Mouse (Mus musculus) liver, postnatal 0 days (tissue): ENCODE data around the gene Myrf. TPM values are rescaled to one million over a fixed set of nuclear protein-coding genes. Genes with fewer than 3 reads are reported as not detected.
A peak's percentile ranks its signal among the peaks of the same experiment; 100 is the strongest.

Experiments
- ATAC-seq: fragments of 200-750 bp; cut with Nextera tagmentation; 2 replicates; pipeline ENCODE4 v1.8.0; 2017; ENCODE audit warnings: mild to moderate bottlenecking, moderate library complexity
- DNase-seq: peaks from one replicate; pipeline ENCODE4 v3.0.0-alpha.2; 2016
- H3K27ac ChIP-seq: fragments of 300-500 bp; sonication (generic); 2 replicates; pipeline ENCODE4 v1.5.1; 2014; ENCODE audit warnings: antibody characterized with exemption, moderate library complexity, mild to moderate bottlenecking, low read depth
- H3K27me3 ChIP-seq: fragments of 300-500 bp; sonication (generic); 2 replicates; pipeline ENCODE4 v1.6.1; 2014; ENCODE audit warnings: low read length, control low read depth, mixed read lengths; ENCODE audit not compliant: insufficient read depth
- H3K36me3 ChIP-seq: fragments of 300-500 bp; sonication (generic); replicated peaks from 2 replicates; pipeline ENCODE4 v1.6.1; 2014; ENCODE audit warnings: mild to moderate bottlenecking, control low read depth, low read length, moderate library complexity, mixed read lengths; ENCODE audit not compliant: insufficient read depth
- H3K4me1 ChIP-seq: fragments of 300-500 bp; sonication (generic); 2 replicates; pipeline ENCODE4 v1.6.1; 2014; ENCODE audit warnings: antibody characterized with exemption, mild to moderate bottlenecking, control low read depth; ENCODE audit not compliant: insufficient read depth
- H3K4me2 ChIP-seq: fragments of 300-500 bp; sonication (generic); 2 replicates; pipeline ENCODE4 v1.6.1; 2014; ENCODE audit warnings: low read depth, mild to moderate bottlenecking, low read length, moderate library complexity, mixed read lengths
- H3K4me3 ChIP-seq: fragments of 300-500 bp; sonication (generic); 2 replicates; pipeline ENCODE4 v1.5.1; 2014; ENCODE audit warnings: low read depth, low read length
- H3K9ac ChIP-seq: fragments of 300-500 bp; sonication (generic); replicated peaks from 2 replicates; pipeline ENCODE4 v1.6.1; 2014; ENCODE audit warnings: mild to moderate bottlenecking, moderate library complexity
- H3K9me3 ChIP-seq: fragments of 300-500 bp; sonication (generic); 2 replicates; pipeline ENCODE4 v1.6.1; 2016; ENCODE audit warnings: mild to moderate bottlenecking, control low read depth, low read length, mixed read lengths
- CTCF ChIP-seq: sonication (generic); IDR thresholded peaks from 2 replicates; pipeline ENCODE4 v1.5.1; 2016; ENCODE audit warnings: antibody characterized with exemption, low read depth
- EP300 ChIP-seq: IDR thresholded peaks from 2 replicates; pipeline ENCODE4 v1.6.1; 2016; ENCODE audit warnings: antibody characterized with exemption, low read depth, mild to moderate bottlenecking
- WGBS: fragments of 180-500 bp; shearing (Covaris S2); extraction: QIAGEN DNeasy Blood & Tissue Kit; methylation state at CpG from one replicate; pipeline ENCODE4 v1.1.7; 2014; ENCODE audit not compliant: insufficient replicate concordance; 5-methylcytosine and 5-hydroxymethylcytosine counted together
- polyA plus RNA-seq: library from polyadenylated mRNA; unstranded; fragments of >200 nt; fragmentation: Nextera tagmentation; extraction: Ambion mirVana; gene quantifications from 2 replicates; pipeline ENCODE4 v1.2.1, GENCODE M21; 2015

The Myrf gene
- polyA plus RNA-seq, 1 experiment from 2014 or later: 2.5 TPM

DNA sequence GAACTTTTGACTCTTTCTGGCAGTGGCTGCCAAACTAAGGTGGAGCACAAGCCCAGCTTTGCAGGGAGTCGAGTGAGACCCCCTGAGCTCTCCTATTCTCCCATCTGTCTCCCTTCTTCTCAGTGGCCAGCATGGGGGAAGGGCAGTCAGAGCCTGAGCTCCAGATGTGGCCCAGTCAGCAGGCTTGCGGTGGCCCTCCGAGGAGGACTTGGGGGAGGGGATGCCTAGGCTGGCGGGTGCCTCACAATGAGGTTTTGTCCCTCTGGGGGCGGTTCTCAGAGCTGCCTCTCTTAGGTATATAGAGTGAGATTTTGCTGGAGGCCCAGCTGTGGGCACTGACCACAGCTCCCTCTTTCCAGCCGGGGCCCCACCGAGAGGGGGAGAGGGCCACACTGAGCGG lies 2.4 kb upstream of the Myrf start:
- Histone ChIP-seq H3K4me2 (no peak overlapping the region), H3K36me3 (no peaks in the 10 kb centered on the region), H3K9me3 (no peaks in the 10 kb centered on the region), H3K9ac (no peak overlapping the region), H3K27me3 (no peaks in the 10 kb centered on the region), H3K27ac (no peak overlapping the region), H3K4me1 (peaks cover 14% of the 10 kb centered on the region), H3K4me3 (no peak overlapping the region)
- TF ChIP-seq CTCF: no peak
- TF ChIP-seq EP300: no peak
- WGBS: 39% methylated on average over 8 of the region's 8 CpGs
- ATAC-seq: no peak
- DNase-seq: no peak

DNA sequence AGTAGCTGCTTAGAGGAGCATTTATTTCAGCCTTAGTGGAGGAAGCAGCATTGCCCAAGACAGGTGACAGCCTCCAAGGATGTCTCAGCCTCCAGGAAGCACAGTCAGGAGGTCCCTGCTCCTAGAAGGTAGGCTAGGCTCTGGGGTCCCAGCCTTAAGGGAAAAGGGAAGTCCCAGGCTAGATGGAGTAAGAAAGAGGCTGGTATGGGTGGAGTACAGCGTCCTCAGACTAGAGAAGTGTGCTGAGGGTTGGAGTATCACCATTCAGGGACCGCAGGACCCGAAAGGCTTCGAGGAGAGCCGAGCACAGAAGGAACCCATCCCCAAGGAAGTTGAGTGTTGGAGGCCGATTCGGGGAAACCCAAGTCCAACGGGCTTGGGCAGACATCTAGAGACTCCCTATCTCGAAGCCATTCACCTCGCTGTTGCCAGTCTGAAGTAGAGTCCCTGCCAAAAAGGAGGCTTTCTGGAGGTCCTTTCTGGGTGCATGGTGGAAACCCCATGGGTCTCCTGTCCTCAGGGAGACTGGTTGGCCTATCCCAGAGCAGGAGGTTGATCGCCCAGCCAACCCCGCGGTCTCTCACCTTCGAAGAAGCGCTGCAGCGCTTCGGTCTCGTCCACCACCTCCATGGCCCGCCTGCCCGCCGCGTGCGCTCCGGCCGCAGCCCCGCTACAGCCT lies 434 bp downstream of the Myrf start:
- peak overlapping the region; percentile 2; the same call in 1 of the 2 replicates for H3K27ac ChIP-seq

GRCm38 (mm10) chr19:10239419-10239818 lies 1.1 kb downstream of the Myrf start:
- H3K4me1 ChIP-seq: peaks cover 25% of the 10 kb centered on the region
- TF ChIP-seq EP300: no peak
- TF ChIP-seq CTCF: no peak
- no peak for ATAC-seq
- 26% methylated on average over 2 of the region's 2 CpGs for WGBS
- peak overlapping the region; percentile 48; the same call in 1 of the 2 replicates for H3K4me3 ChIP-seq
- no peak for DNase-seq
- peak overlapping the region; percentile 86 for H3K4me2 ChIP-seq
- H3K27ac ChIP-seq: no peak overlapping the region
- H3K27me3 ChIP-seq: no peaks in the 10 kb centered on the region
- H3K9ac ChIP-seq: peak overlapping the region; percentile 55
- no peaks in the 10 kb centered on the region for H3K9me3 ChIP-seq
- no peaks in the 10 kb centered on the region for H3K36me3 ChIP-seq

More for the DNA sequence above, 434 bp downstream of the Myrf start:
- Histone ChIP-seq H3K27me3 (no peaks in the 10 kb centered on the region), H3K36me3 (no peaks in the 10 kb centered on the region), H3K4me1 (peaks cover 20% of the 10 kb centered on the region), H3K9me3 (no peaks in the 10 kb centered on the region), H3K4me3 (peak overlapping the region; percentile 48), H3K4me2 (peak overlapping the region; percentile 86), H3K9ac (peak overlapping the region; percentile 55)
- TF ChIP-seq CTCF (no peak), EP300 (no peak)
- peak; percentile 20 for ATAC-seq
- no peak for DNase-seq
- 2% methylated on average over 26 of the region's 26 CpGs for WGBS

GRCm38 (mm10) chr19:10238477-10238876 lies 2.1 kb downstream of the Myrf start:
- DNase-seq (no peak), ATAC-seq (no peak)
- Histone ChIP-seq H3K9ac (no peak overlapping the region), H3K4me2 (0 out of 2 replicates have a peak overlapping the region, but pooled peaks have one; percentile 7), H3K9me3 (no peaks in the 10 kb centered on the region), H3K27ac (no peak overlapping the region), H3K36me3 (no peaks in the 10 kb centered on the region), H3K27me3 (no peaks in the 10 kb centered on the region), H3K4me1 (peaks cover 25% of the 10 kb centered on the region), H3K4me3 (no peak overlapping the region)
- TF ChIP-seq EP300: no peak
- TF ChIP-seq CTCF: no peak
- WGBS: 43% methylated on average over 3 of the region's 3 CpGs

- no peak overlapping the region for H3K4me3 ChIP-seq
- H3K9me3 ChIP-seq: no peaks in the 10 kb centered on the region
- H3K27me3 ChIP-seq: no peaks in the 10 kb centered on the region
- no peak for TF ChIP-seq EP300
- H3K9ac ChIP-seq: no peak overlapping the region
- DNase-seq (peak; percentile 77), ATAC-seq (peak; percentile 89)
- H3K4me2 ChIP-seq: peak overlapping the region; percentile 47
- H3K36me3 ChIP-seq: no peaks in the 10 kb centered on the region
- peak overlapping the region; percentile 77 for H3K27ac ChIP-seq
- H3K4me1 ChIP-seq: peaks cover 25% of the 10 kb centered on the region
- WGBS: 57% methylated on average over 9 of the region's 9 CpGs
Measured at GRCm38 (mm10) chr19:10235784-10236565, 4.6 kb downstream of the Myrf start.

GRCm38 (mm10) chr19:10232327-10233017 lies 8.1 kb downstream of the Myrf start:
- H3K36me3 ChIP-seq: no peaks in the 10 kb centered on the region
- H3K27ac ChIP-seq: no peak overlapping the region
- H3K9ac ChIP-seq: no peak overlapping the region
- peaks cover 10% of the 10 kb centered on the region for H3K4me1 ChIP-seq
- ATAC-seq (no peak), DNase-seq (no peak)
- WGBS: 61% methylated on average over 9 of the region's 9 CpGs
- H3K9me3 ChIP-seq: no peaks in the 10 kb centered on the region
- H3K4me2 ChIP-seq: no peak overlapping the region
- TF ChIP-seq CTCF (no peak), EP300 (no peak)
- H3K4me3 ChIP-seq: no peak overlapping the region
- no peaks in the 10 kb centered on the region for H3K27me3 ChIP-seq
